Mouse (Mus musculus): Measurements from ENCODE around the gene Olfr464. TPM values are rescaled to one million over a fixed set of nuclear protein-coding genes. Genes with fewer than 3 reads are reported as not detected.

Gene Olfr464
- not detected in 2 replicates for polyA plus RNA-seq (2014; fragmentation: Nextera tagmentation; extraction: Ambion mirVana)

DNA sequence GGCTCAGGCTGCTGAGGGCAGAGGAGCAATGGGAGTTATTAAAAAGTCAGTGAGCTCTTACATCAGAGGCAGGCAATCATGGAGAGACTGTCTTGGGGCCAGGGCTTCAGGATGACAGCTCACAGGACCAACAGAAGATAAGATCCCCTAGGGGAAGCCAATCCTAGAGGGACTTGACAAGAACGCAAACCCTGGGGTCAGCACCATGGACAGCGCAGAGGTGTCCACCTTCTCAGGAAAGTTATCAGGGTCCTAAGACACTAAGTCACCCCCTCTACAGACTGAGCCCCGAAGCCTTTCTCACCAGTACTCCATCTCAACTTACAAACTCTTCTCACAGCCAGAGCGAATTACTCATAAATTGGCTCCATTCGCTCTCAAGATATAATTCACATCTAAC, at the start of gene Olfr464:
Olfr464 (minus strand) TSS at position 2 of the 400 bp plus-strand sequence.
- no peak for ATAC-seq (ENCODE audit: insufficient read depth, low FRiP score, low TSS enrichment)
- peak; percentile 53 for DNase-seq (ENCODE audit: low spot score)
- Histone ChIP-seq H3K27me3 (ENCODE audit: control insufficient read depth, insufficient read depth, low read length) (no peaks in the 10 kb centered on the region), H3K36me3 (ENCODE audit: control insufficient read depth, insufficient read depth, low read length) (no peaks in the 10 kb centered on the region), H3K4me3 (ENCODE audit: low read depth, low read length) (no peak within 1 kb of the TSS), H3K4me1 (ENCODE audit: control insufficient read depth, insufficient read depth, low read length) (no peaks in the 10 kb centered on the region), H3K9ac (ENCODE audit: low read length) (no peak within 1 kb of the TSS), H3K27ac (ENCODE audit: low read depth, low read length) (no peak within 1 kb of the TSS), H3K4me2 (ENCODE audit: low read depth) (no peak within 1 kb of the TSS), H3K9me3 (ENCODE audit: control insufficient read depth, low read length) (no peaks in the 10 kb centered on the region)
- WGBS, result 38% methylated on average over 5 of the region's 5 CpGs

GRCm38 (mm10) chr11:87968356-87969122, 47.8 kb upstream of the Olfr464 start:
- H3K9ac ChIP-seq (ENCODE audit: low read length), result no peak overlapping the region
- no peaks in the 10 kb centered on the region for H3K9me3 ChIP-seq (ENCODE audit: control insufficient read depth, low read length)
- no peak for ATAC-seq (ENCODE audit: insufficient read depth, low FRiP score, low TSS enrichment)
- H3K4me1 ChIP-seq (ENCODE audit: control insufficient read depth, insufficient read depth, low read length), result no peaks in the 10 kb centered on the region
- no peaks in the 10 kb centered on the region for H3K36me3 ChIP-seq (ENCODE audit: control insufficient read depth, insufficient read depth, low read length)
- WGBS, result 15% methylated on average over 19 of the region's 20 CpGs
- H3K27me3 ChIP-seq (ENCODE audit: control insufficient read depth, insufficient read depth, low read length), result no peaks in the 10 kb centered on the region
- no peak overlapping the region for H3K27ac ChIP-seq (ENCODE audit: low read depth, low read length)
- DNase-seq (ENCODE audit: low spot score), result no peak
- H3K4me2 ChIP-seq (ENCODE audit: low read depth), result no peak overlapping the region
- no peak overlapping the region for H3K4me3 ChIP-seq (ENCODE audit: low read depth, low read length)

- H3K9me3 ChIP-seq (ENCODE audit: control insufficient read depth, low read length), result no peaks in the 10 kb centered on the region
- H3K36me3 ChIP-seq (ENCODE audit: control insufficient read depth, insufficient read depth, low read length), result no peaks in the 10 kb centered on the region
- H3K27me3 ChIP-seq (ENCODE audit: control insufficient read depth, insufficient read depth, low read length), result no peaks in the 10 kb centered on the region
- no peaks in the 10 kb centered on the region for H3K4me1 ChIP-seq (ENCODE audit: control insufficient read depth, insufficient read depth, low read length)
- peak overlapping the region; percentile 35 for H3K4me2 ChIP-seq (ENCODE audit: low read depth)
- 2% methylated on average over 16 of the region's 17 CpGs for WGBS
- H3K27ac ChIP-seq (ENCODE audit: low read depth, low read length), result no peak overlapping the region
- H3K4me3 ChIP-seq (ENCODE audit: low read depth, low read length), result 0 out of 2 replicates have a peak overlapping the region, but pooled peaks have one; percentile 12
- peak; percentile 84 for DNase-seq (ENCODE audit: low spot score)
- no peak for ATAC-seq (ENCODE audit: insufficient read depth, low FRiP score, low TSS enrichment)
- no peak overlapping the region for H3K9ac ChIP-seq (ENCODE audit: low read length)
Measured at GRCm38 (mm10) chr11:87967692-87968289, 47.0 kb upstream of the Olfr464 start.

GRCm38 (mm10) chr11:87966214-87966613, 45.4 kb upstream of the Olfr464 start:
- Histone ChIP-seq H3K36me3 (ENCODE audit: control insufficient read depth, insufficient read depth, low read length) (no peaks in the 10 kb centered on the region), H3K27me3 (ENCODE audit: control insufficient read depth, insufficient read depth, low read length) (no peaks in the 10 kb centered on the region), H3K4me2 (ENCODE audit: low read depth) (no peak overlapping the region), H3K9me3 (ENCODE audit: control insufficient read depth, low read length) (no peaks in the 10 kb centered on the region), H3K9ac (ENCODE audit: low read length) (no peak overlapping the region; the same call in 1 of the 2 replicates), H3K27ac (ENCODE audit: low read depth, low read length) (no peak overlapping the region), H3K4me1 (ENCODE audit: control insufficient read depth, insufficient read depth, low read length) (no peaks in the 10 kb centered on the region), H3K4me3 (ENCODE audit: low read depth, low read length) (no peak overlapping the region)
- DNase-seq (ENCODE audit: low spot score) (peak; percentile 26), ATAC-seq (ENCODE audit: insufficient read depth, low FRiP score, low TSS enrichment) (no peak)
- WGBS, result 44% methylated on average over 10 of the region's 10 CpGs

GRCm38 (mm10) chr11:87965293-87965692, 44.5 kb upstream of the Olfr464 start:
- Histone ChIP-seq H3K4me2 (ENCODE audit: low read depth) (no peak overlapping the region), H3K9ac (ENCODE audit: low read length) (no peak overlapping the region), H3K27ac (ENCODE audit: low read depth, low read length) (no peak overlapping the region), H3K27me3 (ENCODE audit: control insufficient read depth, insufficient read depth, low read length) (no peaks in the 10 kb centered on the region), H3K4me1 (ENCODE audit: control insufficient read depth, insufficient read depth, low read length) (no peaks in the 10 kb centered on the region), H3K4me3 (ENCODE audit: low read depth, low read length) (no peak overlapping the region), H3K36me3 (ENCODE audit: control insufficient read depth, insufficient read depth, low read length) (no peaks in the 10 kb centered on the region), H3K9me3 (ENCODE audit: control insufficient read depth, low read length) (no peaks in the 10 kb centered on the region)
- 66% methylated on average over 3 of the region's 3 CpGs for WGBS
- no peak for ATAC-seq (ENCODE audit: insufficient read depth, low FRiP score, low TSS enrichment)
- DNase-seq (ENCODE audit: low spot score), result no peak

DNA sequence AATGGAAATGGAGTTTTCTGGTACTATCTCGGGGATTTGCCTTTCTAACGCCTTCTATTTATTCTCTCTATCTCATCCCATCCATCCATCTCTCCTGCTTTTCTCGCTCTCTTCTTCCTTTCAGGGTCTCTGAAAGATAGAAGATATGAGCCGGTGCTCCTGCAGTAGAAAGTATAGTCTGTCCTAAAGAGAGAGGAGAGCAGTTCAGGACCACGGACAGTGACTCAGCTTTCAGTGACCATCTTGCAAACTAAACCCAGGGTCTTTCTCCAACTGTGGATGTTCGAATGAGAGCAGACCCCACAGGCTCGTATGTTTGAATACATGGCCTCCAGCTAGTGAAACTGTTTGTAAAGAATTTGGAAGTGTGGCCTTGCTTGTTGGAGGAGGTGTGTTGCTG, 36.3 kb upstream of the Olfr464 start:
- WGBS, result 45% methylated on average over 7 of the region's 7 CpGs
- ATAC-seq (ENCODE audit: insufficient read depth, low FRiP score, low TSS enrichment) (no peak), DNase-seq (ENCODE audit: low spot score) (peak; percentile 35)

GRCm38 (mm10) chr11:87955144-87955543, 34.4 kb upstream of the Olfr464 start:
- Histone ChIP-seq H3K9ac (ENCODE audit: low read length) (no peak overlapping the region), H3K27ac (ENCODE audit: low read depth, low read length) (no peak overlapping the region), H3K27me3 (ENCODE audit: control insufficient read depth, insufficient read depth, low read length) (no peaks in the 10 kb centered on the region), H3K36me3 (ENCODE audit: control insufficient read depth, insufficient read depth, low read length) (no peaks in the 10 kb centered on the region), H3K9me3 (ENCODE audit: control insufficient read depth, low read length) (no peaks in the 10 kb centered on the region), H3K4me3 (ENCODE audit: low read depth, low read length) (no peak overlapping the region), H3K4me2 (ENCODE audit: low read depth) (no peak overlapping the region), H3K4me1 (ENCODE audit: control insufficient read depth, insufficient read depth, low read length) (no peaks in the 10 kb centered on the region)
- 10% methylated on average over 1 of the region's 1 CpGs for WGBS
- no peak for ATAC-seq (ENCODE audit: insufficient read depth, low FRiP score, low TSS enrichment)
- DNase-seq (ENCODE audit: low spot score), result peak; percentile 48

More for the DNA sequence above, 36.3 kb upstream of the Olfr464 start:
- Histone ChIP-seq H3K4me3 (ENCODE audit: low read depth, low read length) (no peak overlapping the region), H3K4me2 (ENCODE audit: low read depth) (no peak overlapping the region), H3K9ac (ENCODE audit: low read length) (no peak overlapping the region), H3K27ac (ENCODE audit: low read depth, low read length) (no peak overlapping the region), H3K36me3 (ENCODE audit: control insufficient read depth, insufficient read depth, low read length) (no peaks in the 10 kb centered on the region), H3K27me3 (ENCODE audit: control insufficient read depth, insufficient read depth, low read length) (no peaks in the 10 kb centered on the region), H3K4me1 (ENCODE audit: control insufficient read depth, insufficient read depth, low read length) (no peaks in the 10 kb centered on the region), H3K9me3 (ENCODE audit: control insufficient read depth, low read length) (no peaks in the 10 kb centered on the region)

DNA sequence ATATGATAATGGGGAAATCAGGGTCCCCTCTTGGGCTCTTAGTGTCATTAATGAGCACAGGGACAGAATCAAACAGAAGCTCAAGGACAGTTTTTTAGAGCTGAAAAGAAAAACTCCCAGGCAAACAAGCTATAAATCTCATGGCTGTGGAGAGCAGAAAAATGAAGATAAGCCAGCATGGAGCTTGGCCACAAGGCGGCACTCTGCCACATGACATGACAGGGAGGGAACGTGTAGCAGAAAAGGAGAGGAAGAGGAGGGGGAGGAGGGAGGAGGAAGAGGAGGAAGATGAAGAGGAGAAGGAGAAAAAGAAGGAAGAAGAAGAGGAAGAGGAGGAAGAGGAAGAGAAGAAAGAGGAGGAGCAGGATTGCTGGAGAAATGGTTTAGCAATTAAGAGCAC, 29.2 kb upstream of the Olfr464 start:
- Histone ChIP-seq H3K27me3 (ENCODE audit: control insufficient read depth, insufficient read depth, low read length) (no peaks in the 10 kb centered on the region), H3K36me3 (ENCODE audit: control insufficient read depth, insufficient read depth, low read length) (no peaks in the 10 kb centered on the region), H3K4me1 (ENCODE audit: control insufficient read depth, insufficient read depth, low read length) (no peaks in the 10 kb centered on the region), H3K4me2 (ENCODE audit: low read depth) (no peak overlapping the region), H3K9ac (ENCODE audit: low read length) (no peak overlapping the region), H3K27ac (ENCODE audit: low read depth, low read length) (no peak overlapping the region), H3K9me3 (ENCODE audit: control insufficient read depth, low read length) (no peaks in the 10 kb centered on the region), H3K4me3 (ENCODE audit: low read depth, low read length) (no peak overlapping the region)
- WGBS, result 4% methylated on average over 2 of the region's 2 CpGs
- DNase-seq (ENCODE audit: low spot score) (peak; percentile 45), ATAC-seq (ENCODE audit: insufficient read depth, low FRiP score, low TSS enrichment) (no peak)

GRCm38 (mm10) chr11:87935467-87935866, 14.7 kb upstream of the Olfr464 start:
- Histone ChIP-seq H3K4me3 (ENCODE audit: low read depth, low read length) (no peak overlapping the region), H3K9me3 (ENCODE audit: control insufficient read depth, low read length) (no peaks in the 10 kb centered on the region), H3K9ac (ENCODE audit: low read length) (no peak overlapping the region), H3K4me1 (ENCODE audit: control insufficient read depth, insufficient read depth, low read length) (no peaks in the 10 kb centered on the region), H3K27ac (ENCODE audit: low read depth, low read length) (no peak overlapping the region), H3K27me3 (ENCODE audit: control insufficient read depth, insufficient read depth, low read length) (no peaks in the 10 kb centered on the region), H3K4me2 (ENCODE audit: low read depth) (no peak overlapping the region), H3K36me3 (ENCODE audit: control insufficient read depth, insufficient read depth, low read length) (no peaks in the 10 kb centered on the region)
- WGBS, result 72% methylated on average over 3 of the region's 3 CpGs
- ATAC-seq (ENCODE audit: insufficient read depth, low FRiP score, low TSS enrichment) (no peak), DNase-seq (ENCODE audit: low spot score) (no peak)

Data from neural tube, embryonic 11.5 days (tissue).